Mouse (Mus musculus): Measurements from ENCODE around the gene Barx2. TPM values are rescaled to one million over a fixed set of nuclear protein-coding genes. Genes with fewer than 3 reads are reported as not detected.

Gene Barx2
- polyA plus RNA-seq, 1 experiment from 2014 or later, result not detected

GRCm38 (mm10) chr9:31851710-31852109 is 61.6 kb downstream of the Barx2 start:
- Histone ChIP-seq H3K9ac (ENCODE audit: low read depth, low read length) (no peak overlapping the region), H3K27me3 (ENCODE audit: control insufficient read depth, insufficient read depth, low read length) (no peaks in the 10 kb centered on the region), H3K4me1 (replicated peaks; ENCODE audit: control insufficient read depth, insufficient read depth, low read length) (no peaks in the 10 kb centered on the region), H3K36me3 (ENCODE audit: control insufficient read depth, insufficient read depth, low read length) (no peaks in the 10 kb centered on the region), H3K9me3 (ENCODE audit: control insufficient read depth, low read length) (no peaks in the 10 kb centered on the region), H3K4me2 (replicated peaks; ENCODE audit: low read depth, low read length) (no peak overlapping the region), H3K4me3 (ENCODE audit: low read depth, low read length) (no peak overlapping the region), H3K27ac (ENCODE audit: low read depth, low read length) (no peak overlapping the region)
- DNase-seq (ENCODE audit: low spot score) (no peak), ATAC-seq (ENCODE audit: low FRiP score) (no peak)
- WGBS, result 80% methylated on average over 8 of the region's 8 CpGs

GRCm38 (mm10) chr9:31850706-31851105 is 62.6 kb downstream of the Barx2 start:
- H3K9me3 ChIP-seq (ENCODE audit: control insufficient read depth, low read length), result no peaks in the 10 kb centered on the region
- H3K27me3 ChIP-seq (ENCODE audit: control insufficient read depth, insufficient read depth, low read length), result no peaks in the 10 kb centered on the region
- H3K4me3 ChIP-seq (ENCODE audit: low read depth, low read length), result no peak overlapping the region
- no peaks in the 10 kb centered on the region for H3K4me1 ChIP-seq (replicated peaks; ENCODE audit: control insufficient read depth, insufficient read depth, low read length)
- 94% methylated on average over 4 of the region's 4 CpGs for WGBS
- no peak overlapping the region for H3K27ac ChIP-seq (ENCODE audit: low read depth, low read length)
- no peaks in the 10 kb centered on the region for H3K36me3 ChIP-seq (ENCODE audit: control insufficient read depth, insufficient read depth, low read length)
- no peak overlapping the region for H3K9ac ChIP-seq (ENCODE audit: low read depth, low read length)
- DNase-seq (ENCODE audit: low spot score), result no peak
- ATAC-seq (ENCODE audit: low FRiP score), result no peak
- no peak overlapping the region for H3K4me2 ChIP-seq (replicated peaks; ENCODE audit: low read depth, low read length)

- H3K27me3 ChIP-seq (ENCODE audit: control insufficient read depth, insufficient read depth, low read length), result no peaks in the 10 kb centered on the region
- H3K4me3 ChIP-seq (ENCODE audit: low read depth, low read length), result no peak overlapping the region
- no peaks in the 10 kb centered on the region for H3K4me1 ChIP-seq (replicated peaks; ENCODE audit: control insufficient read depth, insufficient read depth, low read length)
- H3K9me3 ChIP-seq (ENCODE audit: control insufficient read depth, low read length), result no peaks in the 10 kb centered on the region
- 82% methylated on average over 7 of the region's 7 CpGs for WGBS
- DNase-seq (ENCODE audit: low spot score) (no peak), ATAC-seq (ENCODE audit: low FRiP score) (no peak)
- no peak overlapping the region for H3K27ac ChIP-seq (ENCODE audit: low read depth, low read length)
- H3K4me2 ChIP-seq (replicated peaks; ENCODE audit: low read depth, low read length), result no peak overlapping the region
- no peak overlapping the region for H3K9ac ChIP-seq (ENCODE audit: low read depth, low read length)
- H3K36me3 ChIP-seq (ENCODE audit: control insufficient read depth, insufficient read depth, low read length), result no peaks in the 10 kb centered on the region
Measured at GRCm38 (mm10) chr9:31849387-31849786, 63.9 kb downstream of the Barx2 start.

GRCm38 (mm10) chr9:31844614-31845013 is 68.6 kb downstream of the Barx2 start:
- Histone ChIP-seq H3K4me3 (ENCODE audit: low read depth, low read length) (no peak overlapping the region), H3K36me3 (ENCODE audit: control insufficient read depth, insufficient read depth, low read length) (no peaks in the 10 kb centered on the region), H3K9ac (ENCODE audit: low read depth, low read length) (no peak overlapping the region), H3K4me2 (replicated peaks; ENCODE audit: low read depth, low read length) (no peak overlapping the region), H3K9me3 (ENCODE audit: control insufficient read depth, low read length) (no peaks in the 10 kb centered on the region), H3K27me3 (ENCODE audit: control insufficient read depth, insufficient read depth, low read length) (no peaks in the 10 kb centered on the region), H3K4me1 (replicated peaks; ENCODE audit: control insufficient read depth, insufficient read depth, low read length) (no peaks in the 10 kb centered on the region), H3K27ac (ENCODE audit: low read depth, low read length) (no peak overlapping the region)
- ATAC-seq (ENCODE audit: low FRiP score) (no peak), DNase-seq (ENCODE audit: low spot score) (no peak)
- WGBS, result 65% methylated on average over 5 of the region's 5 CpGs

GRCm38 (mm10) chr9:31841108-31841815 is 72.0 kb downstream of the Barx2 start:
- Histone ChIP-seq H3K9ac (ENCODE audit: low read depth, low read length) (no peak overlapping the region), H3K4me1 (replicated peaks; ENCODE audit: control insufficient read depth, insufficient read depth, low read length) (no peaks in the 10 kb centered on the region), H3K27me3 (ENCODE audit: control insufficient read depth, insufficient read depth, low read length) (no peaks in the 10 kb centered on the region), H3K27ac (ENCODE audit: low read depth, low read length) (no peak overlapping the region), H3K36me3 (ENCODE audit: control insufficient read depth, insufficient read depth, low read length) (no peaks in the 10 kb centered on the region), H3K4me2 (replicated peaks; ENCODE audit: low read depth, low read length) (no peak overlapping the region), H3K9me3 (ENCODE audit: control insufficient read depth, low read length) (no peaks in the 10 kb centered on the region), H3K4me3 (ENCODE audit: low read depth, low read length) (no peak overlapping the region)
- DNase-seq (ENCODE audit: low spot score) (no peak), ATAC-seq (ENCODE audit: low FRiP score) (no peak)
- WGBS, result 72% methylated on average over 10 of the region's 10 CpGs

GRCm38 (mm10) chr9:31840571-31840970 is 72.7 kb downstream of the Barx2 start:
- no peak overlapping the region for H3K4me2 ChIP-seq (replicated peaks; ENCODE audit: low read depth, low read length)
- WGBS, result 87% methylated on average over 4 of the region's 4 CpGs
- H3K27ac ChIP-seq (ENCODE audit: low read depth, low read length), result no peak overlapping the region
- DNase-seq (ENCODE audit: low spot score), result no peak
- no peaks in the 10 kb centered on the region for H3K4me1 ChIP-seq (replicated peaks; ENCODE audit: control insufficient read depth, insufficient read depth, low read length)
- no peaks in the 10 kb centered on the region for H3K36me3 ChIP-seq (ENCODE audit: control insufficient read depth, insufficient read depth, low read length)
- no peaks in the 10 kb centered on the region for H3K27me3 ChIP-seq (ENCODE audit: control insufficient read depth, insufficient read depth, low read length)
- ATAC-seq (ENCODE audit: low FRiP score), result no peak
- H3K9me3 ChIP-seq (ENCODE audit: control insufficient read depth, low read length), result no peaks in the 10 kb centered on the region
- no peak overlapping the region for H3K9ac ChIP-seq (ENCODE audit: low read depth, low read length)
- H3K4me3 ChIP-seq (ENCODE audit: low read depth, low read length), result no peak overlapping the region

- Histone ChIP-seq H3K27me3 (ENCODE audit: control insufficient read depth, insufficient read depth, low read length) (no peaks in the 10 kb centered on the region), H3K36me3 (ENCODE audit: control insufficient read depth, insufficient read depth, low read length) (no peaks in the 10 kb centered on the region), H3K9me3 (ENCODE audit: control insufficient read depth, low read length) (no peaks in the 10 kb centered on the region), H3K4me1 (replicated peaks; ENCODE audit: control insufficient read depth, insufficient read depth, low read length) (no peaks in the 10 kb centered on the region), H3K27ac (ENCODE audit: low read depth, low read length) (no peak overlapping the region), H3K4me3 (ENCODE audit: low read depth, low read length) (no peak overlapping the region), H3K4me2 (replicated peaks; ENCODE audit: low read depth, low read length) (no peak overlapping the region), H3K9ac (ENCODE audit: low read depth, low read length) (no peak overlapping the region)
- WGBS, result 80% methylated on average over 3 of the region's 3 CpGs
- ATAC-seq (ENCODE audit: low FRiP score), result no peak
- no peak for DNase-seq (ENCODE audit: low spot score)
Measured at GRCm38 (mm10) chr9:31840037-31840436, 73.2 kb downstream of the Barx2 start.

- H3K4me3 ChIP-seq (ENCODE audit: low read depth, low read length), result no peak overlapping the region
- no peaks in the 10 kb centered on the region for H3K4me1 ChIP-seq (replicated peaks; ENCODE audit: control insufficient read depth, insufficient read depth, low read length)
- no peaks in the 10 kb centered on the region for H3K36me3 ChIP-seq (ENCODE audit: control insufficient read depth, insufficient read depth, low read length)
- H3K27ac ChIP-seq (ENCODE audit: low read depth, low read length), result no peak overlapping the region
- ATAC-seq (ENCODE audit: low FRiP score) (no peak), DNase-seq (ENCODE audit: low spot score) (no peak)
- H3K4me2 ChIP-seq (replicated peaks; ENCODE audit: low read depth, low read length), result no peak overlapping the region
- no peak overlapping the region for H3K9ac ChIP-seq (ENCODE audit: low read depth, low read length)
- 51% methylated on average over 15 of the region's 15 CpGs for WGBS
- no peaks in the 10 kb centered on the region for H3K9me3 ChIP-seq (ENCODE audit: control insufficient read depth, low read length)
- H3K27me3 ChIP-seq (ENCODE audit: control insufficient read depth, insufficient read depth, low read length), result no peaks in the 10 kb centered on the region
Measured at GRCm38 (mm10) chr9:31839106-31840027, 73.9 kb downstream of the Barx2 start.
